Mouse (Mus musculus) embryonic facial prominence, embryonic 13.5 days (tissue): ENCODE data around the gene Wfdc10. TPM values are rescaled to one million over a fixed set of nuclear protein-coding genes. Genes with fewer than 3 reads are reported as not detected.
"Not testable (repeated sequence)": the region's sequence is repeated elsewhere in the genome, so short reads cannot be mapped to it uniquely, and the experiment has no call there.

Source experiments
- ATAC-seq: fragments of 200-750 bp; cut with Nextera tagmentation; 2 replicates; pipeline ENCODE4 v1.8.0; 2017; ENCODE audit warnings: low read depth; ENCODE audit not compliant: insufficient number of reproducible peaks, insufficient read depth, low FRiP score, low TSS enrichment
- H3K27ac ChIP-seq: fragments of 300-500 bp; sonication (generic); 2 replicates; pipeline ENCODE4 v1.5.1; 2015; ENCODE audit warnings: moderate library complexity, mild to moderate bottlenecking, inconsistent platforms
- H3K27me3 ChIP-seq: fragments of 300-500 bp; sonication (generic); 2 replicates; pipeline ENCODE4 v1.6.1; 2015; ENCODE audit warnings: mild to moderate bottlenecking, inconsistent platforms
- H3K36me3 ChIP-seq: fragments of 300-500 bp; sonication (generic); 2 replicates; pipeline ENCODE4 v1.6.1; 2015; ENCODE audit warnings: mild to moderate bottlenecking, inconsistent platforms
- H3K4me1 ChIP-seq: fragments of 300-500 bp; sonication (generic); 2 replicates; pipeline ENCODE4 v1.6.1; 2015; ENCODE audit warnings: inconsistent platforms
- H3K4me2 ChIP-seq: fragments of 300-500 bp; sonication (generic); 2 replicates; pipeline ENCODE4 v1.6.1; 2015; ENCODE audit warnings: moderate library complexity, mild to moderate bottlenecking, inconsistent platforms
- H3K4me3 ChIP-seq: fragments of 300-500 bp; sonication (generic); 2 replicates; pipeline ENCODE4 v1.5.1; 2015; ENCODE audit warnings: mild to moderate bottlenecking, inconsistent platforms
- H3K9ac ChIP-seq: fragments of 300-500 bp; sonication (generic); 2 replicates; pipeline ENCODE4 v1.6.1; 2015; ENCODE audit warnings: mild to moderate bottlenecking, inconsistent platforms
- H3K9me3 ChIP-seq: fragments of 300-500 bp; sonication (generic); 2 replicates; pipeline ENCODE4 v1.6.1; 2016; ENCODE audit warnings: inconsistent platforms
- WGBS: fragments of 180-500 bp; shearing (Covaris S2); methylation state at CpG from one replicate; pipeline ENCODE4 v1.1.7; 2015; ENCODE audit warnings: mixed read lengths; 5-methylcytosine and 5-hydroxymethylcytosine counted together
- polyA plus RNA-seq: library from polyadenylated mRNA; unstranded; fragments of >200 nt; fragmentation: Nextera tagmentation; extraction: Ambion mirVana; gene quantifications from 2 replicates; pipeline ENCODE4 v1.2.1, GENCODE M21; 2015

Gene Wfdc10
- polyA plus RNA-seq = 0.89 TPM in 1 of 2 replicates, not detected in the other

DNA sequence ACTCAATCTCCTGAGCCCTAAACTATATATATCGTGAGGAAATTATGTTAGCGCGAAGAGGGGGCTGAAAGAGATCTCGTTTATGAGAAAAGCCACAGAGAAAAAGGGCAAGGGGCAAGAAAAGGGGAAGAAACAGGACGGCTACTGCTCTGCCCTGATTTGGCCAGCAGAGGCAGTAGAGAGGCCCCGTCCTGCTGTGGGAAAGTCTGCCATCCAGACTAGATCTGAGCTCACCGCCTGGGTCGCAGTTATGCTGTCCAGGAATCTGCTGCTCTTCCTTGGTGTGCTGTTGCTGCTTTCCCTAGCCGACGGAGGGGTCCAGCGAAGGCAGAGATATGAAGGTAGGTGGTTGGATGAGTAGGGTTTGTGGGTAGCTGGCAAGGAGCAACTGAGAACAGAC is at the start of gene Wfdc10:
TSS of gene Wfdc10 (plus strand) at position 189 of the 400 bp plus-strand sequence.
- H3K4me3 ChIP-seq = no peak within 1 kb of the TSS
- H3K4me1 ChIP-seq = no peaks in the 10 kb centered on the region; the same call in 1 of the 2 replicates
- no peaks in the 10 kb centered on the region for H3K36me3 ChIP-seq
- no peak for ATAC-seq
- no peak within 1 kb of the TSS for H3K4me2 ChIP-seq
- H3K27ac ChIP-seq = no peak within 1 kb of the TSS
- H3K9me3 ChIP-seq = no peaks in the 10 kb centered on the region
- H3K27me3 ChIP-seq = peaks cover 7% of the 10 kb centered on the region
- 11% methylated on average over 11 of the region's 11 CpGs for WGBS
- no peak within 1 kb of the TSS for H3K9ac ChIP-seq

DNA sequence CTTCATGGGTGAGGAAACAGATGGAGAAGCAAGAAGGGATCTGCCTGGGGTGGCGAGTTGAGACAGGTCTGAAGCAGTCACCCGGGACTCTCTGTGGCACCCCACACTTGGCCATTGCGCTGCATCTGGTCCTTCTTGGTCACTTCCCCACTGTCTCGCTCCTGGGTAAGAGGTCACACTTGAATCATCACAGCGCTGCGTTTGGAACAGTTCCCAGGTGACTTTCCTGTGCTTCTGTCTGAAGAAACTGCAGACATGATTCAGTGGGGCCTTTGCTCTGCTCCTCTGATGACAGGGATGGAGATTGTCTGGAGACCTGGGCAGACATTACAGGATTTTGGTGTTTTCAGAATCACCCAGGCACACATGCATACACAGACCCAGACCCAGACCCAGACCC is 47.1 kb upstream of the Wfdc10 start:
- Histone ChIP-seq H3K4me3 (no peak overlapping the region), H3K9ac (no peak overlapping the region), H3K4me1 (peaks cover 8% of the 10 kb centered on the region), H3K27ac (no peak overlapping the region), H3K9me3 (no peaks in the 10 kb centered on the region), H3K27me3 (no peaks in the 10 kb centered on the region), H3K36me3 (no peaks in the 10 kb centered on the region), H3K4me2 (no peak overlapping the region)
- 78% methylated on average over 6 of the region's 6 CpGs for WGBS
- ATAC-seq = no peak

DNA sequence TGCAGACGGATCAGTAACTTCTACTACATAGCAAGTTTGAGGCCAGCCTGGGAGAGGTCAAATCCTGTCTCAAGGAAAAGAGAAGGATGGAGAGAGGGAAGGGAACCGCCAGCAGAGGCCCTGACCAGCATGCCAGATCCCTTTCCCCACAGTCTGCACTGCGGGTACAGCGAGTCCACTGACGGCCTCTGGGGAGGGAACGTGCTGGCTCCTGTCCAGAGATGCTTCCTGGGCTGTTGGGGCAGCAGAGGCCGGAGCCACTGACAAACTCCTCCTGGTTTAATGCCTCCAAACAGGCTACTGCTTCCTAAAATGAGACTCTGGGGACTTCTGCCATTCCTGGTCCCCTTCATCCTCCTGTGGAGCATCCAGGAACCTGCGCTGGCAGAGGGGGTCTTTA is 42.4 kb upstream of the Wfdc10 start, which contains the start of the genes Wfdc6b and Wfdc8:
TSS of gene Wfdc6b (plus strand) at position 52 of the 400 bp plus-strand sequence.
TSS of gene Wfdc8 (minus strand) at position 156 of the 400 bp plus-strand sequence.
- H3K4me2 ChIP-seq, H3K4me1 ChIP-seq, H3K9me3 ChIP-seq, H3K4me3 ChIP-seq, ATAC-seq, H3K36me3 ChIP-seq, H3K27me3 ChIP-seq, H3K9ac ChIP-seq, H3K27ac ChIP-seq: not testable (repeated sequence)
- WGBS = 60% methylated on average over 8 of the region's 8 CpGs

- 91% methylated on average over 3 of the region's 3 CpGs for WGBS
- Histone ChIP-seq H3K9ac (no peak overlapping the region), H3K27ac (no peak overlapping the region), H3K4me3 (no peak overlapping the region), H3K27me3 (no peaks in the 10 kb centered on the region), H3K4me1 (peaks cover 8% of the 10 kb centered on the region), H3K36me3 (no peaks in the 10 kb centered on the region), H3K4me2 (no peak overlapping the region), H3K9me3 (no peaks in the 10 kb centered on the region)
- ATAC-seq = no peak
These were observed 40.5 kb upstream of the Wfdc10 start for GRCm38 (mm10) chr2:164615386-164615785.

GRCm38 (mm10) chr2:164619050-164619449 is 36.8 kb upstream of the Wfdc10 start:
- no peak for ATAC-seq
- Histone ChIP-seq H3K4me1 (no peaks in the 10 kb centered on the region), H3K9ac (no peak overlapping the region), H3K27me3 (no peaks in the 10 kb centered on the region), H3K27ac (no peak overlapping the region), H3K4me3 (no peak overlapping the region), H3K36me3 (no peaks in the 10 kb centered on the region), H3K4me2 (no peak overlapping the region), H3K9me3 (no peaks in the 10 kb centered on the region)
- 70% methylated on average over 5 of the region's 5 CpGs for WGBS

- Histone ChIP-seq H3K9ac (no peak overlapping the region), H3K36me3 (no peaks in the 10 kb centered on the region), H3K27me3 (no peaks in the 10 kb centered on the region), H3K27ac (no peak overlapping the region), H3K4me3 (no peak overlapping the region), H3K9me3 (no peaks in the 10 kb centered on the region), H3K4me1 (no peaks in the 10 kb centered on the region), H3K4me2 (no peak overlapping the region)
- WGBS = 87% methylated on average over 4 of the region's 4 CpGs
- no peak for ATAC-seq
These were observed 34.1 kb upstream of the Wfdc10 start for GRCm38 (mm10) chr2:164621775-164622174.

DNA sequence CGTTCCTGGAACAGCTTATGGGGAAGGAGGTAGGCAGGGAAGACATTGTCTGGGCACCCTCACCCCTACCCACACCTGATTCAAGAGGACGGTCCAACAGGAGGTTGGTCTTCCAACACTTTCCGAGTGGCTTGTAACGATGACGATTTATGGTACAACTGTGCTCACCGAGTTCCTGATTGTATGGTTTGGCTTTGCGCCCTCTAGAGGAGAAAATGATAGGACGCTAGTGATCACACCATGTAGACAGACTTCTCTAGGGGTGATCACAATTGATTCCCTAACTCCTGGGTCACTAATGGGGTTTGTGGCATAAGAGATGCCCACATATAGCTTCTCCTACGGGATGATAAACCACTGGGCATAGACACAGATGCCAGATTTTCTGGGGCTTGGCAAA is 20.6 kb upstream of the Wfdc10 start:
- Histone ChIP-seq H3K27me3 (no peaks in the 10 kb centered on the region), H3K9me3 (no peaks in the 10 kb centered on the region), H3K9ac (no peak overlapping the region), H3K4me2 (no peak overlapping the region), H3K4me3 (no peak overlapping the region), H3K36me3 (no peaks in the 10 kb centered on the region), H3K27ac (no peak overlapping the region), H3K4me1 (no peaks in the 10 kb centered on the region)
- WGBS = 77% methylated on average over 9 of the region's 9 CpGs
- ATAC-seq = no peak

DNA sequence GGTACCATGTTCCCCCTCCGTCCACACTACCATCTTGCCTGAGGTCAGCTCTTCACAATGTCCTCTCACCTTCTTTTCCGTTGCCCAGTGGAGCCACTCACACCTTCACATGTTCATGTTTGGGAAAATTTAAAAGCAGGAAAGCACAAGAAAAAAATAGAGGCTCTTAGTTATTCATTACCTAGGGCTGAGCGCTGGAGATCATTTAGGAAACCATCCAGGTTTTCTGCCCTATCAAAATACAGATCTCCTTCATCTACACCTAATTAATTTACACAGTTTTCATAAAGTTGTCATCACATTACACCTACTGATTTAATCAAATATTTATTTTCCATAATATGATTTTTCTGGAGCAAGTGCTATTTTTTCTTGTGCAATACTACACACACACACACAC is 17.1 kb upstream of the Wfdc10 start, which contains the start of gene Wfdc16:
TSS of gene Wfdc16 (minus strand) at position 101 of the 400 bp plus-strand sequence.
- WGBS = 83% methylated on average over 3 of the region's 3 CpGs
- Histone ChIP-seq H3K27me3 (no peaks in the 10 kb centered on the region), H3K4me3 (no peak within 1 kb of the TSS), H3K36me3 (no peaks in the 10 kb centered on the region), H3K27ac (no peak within 1 kb of the TSS), H3K4me2 (no peak within 1 kb of the TSS), H3K4me1 (no peaks in the 10 kb centered on the region), H3K9me3 (no peaks in the 10 kb centered on the region), H3K9ac (no peak within 1 kb of the TSS)
- ATAC-seq = no peak

DNA sequence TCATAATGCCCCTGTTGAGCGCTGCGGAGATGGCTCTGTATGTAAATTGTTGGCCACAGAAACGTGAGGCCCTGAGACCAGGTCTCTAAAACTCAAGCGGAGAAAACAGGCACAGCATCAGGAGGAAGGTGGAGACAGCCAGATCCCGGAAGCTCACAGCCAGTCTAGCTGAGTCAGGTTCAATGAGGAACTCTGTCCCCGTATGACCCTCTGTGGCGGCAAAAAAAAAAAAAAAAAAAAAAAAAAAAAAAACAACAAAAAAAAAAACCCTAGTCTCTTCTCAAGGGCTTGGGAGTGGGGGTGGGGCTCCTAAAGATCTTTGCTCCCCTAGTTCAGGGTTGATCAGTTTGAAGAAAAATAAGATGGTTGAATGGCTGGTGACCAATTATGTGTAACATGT is 14.7 kb upstream of the Wfdc10 start:
- no peak for ATAC-seq
- Histone ChIP-seq H3K4me3 (no peak overlapping the region), H3K9ac (no peak overlapping the region), H3K36me3 (no peaks in the 10 kb centered on the region), H3K27me3 (no peaks in the 10 kb centered on the region), H3K4me1 (no peaks in the 10 kb centered on the region), H3K9me3 (no peaks in the 10 kb centered on the region), H3K27ac (no peak overlapping the region), H3K4me2 (no peak overlapping the region)
- WGBS = 71% methylated on average over 7 of the region's 7 CpGs

- no peak for ATAC-seq
- 78% methylated on average over 13 of the region's 13 CpGs for WGBS
- Histone ChIP-seq H3K4me1 (no peaks in the 10 kb centered on the region), H3K27ac (no peak overlapping the region), H3K4me2 (no peak overlapping the region), H3K9ac (no peak overlapping the region), H3K36me3 (no peaks in the 10 kb centered on the region), H3K4me3 (no peak overlapping the region), H3K9me3 (no peaks in the 10 kb centered on the region), H3K27me3 (no peaks in the 10 kb centered on the region)
These were observed 13.8 kb upstream of the Wfdc10 start for GRCm38 (mm10) chr2:164641881-164642673.

- no peak for ATAC-seq
- WGBS = 83% methylated on average over 9 of the region's 9 CpGs
- H3K27ac ChIP-seq = no peak within 1 kb of the TSS
- no peak within 1 kb of the TSS for H3K4me2 ChIP-seq
- no peaks in the 10 kb centered on the region; the same call in 1 of the 2 replicates for H3K4me1 ChIP-seq
- H3K27me3 ChIP-seq = peaks cover 7% of the 10 kb centered on the region
- no peak within 1 kb of the TSS for H3K4me3 ChIP-seq
- no peaks in the 10 kb centered on the region for H3K9me3 ChIP-seq
- no peaks in the 10 kb centered on the region for H3K36me3 ChIP-seq
- H3K9ac ChIP-seq = no peak within 1 kb of the TSS
These were observed 637 bp downstream of the Wfdc10 start, which contains the start of gene Wfdc9 for GRCm38 (mm10) chr2:164656483-164656882. Gene Wfdc9 (minus strand): TSS chr2:164656583.

DNA sequence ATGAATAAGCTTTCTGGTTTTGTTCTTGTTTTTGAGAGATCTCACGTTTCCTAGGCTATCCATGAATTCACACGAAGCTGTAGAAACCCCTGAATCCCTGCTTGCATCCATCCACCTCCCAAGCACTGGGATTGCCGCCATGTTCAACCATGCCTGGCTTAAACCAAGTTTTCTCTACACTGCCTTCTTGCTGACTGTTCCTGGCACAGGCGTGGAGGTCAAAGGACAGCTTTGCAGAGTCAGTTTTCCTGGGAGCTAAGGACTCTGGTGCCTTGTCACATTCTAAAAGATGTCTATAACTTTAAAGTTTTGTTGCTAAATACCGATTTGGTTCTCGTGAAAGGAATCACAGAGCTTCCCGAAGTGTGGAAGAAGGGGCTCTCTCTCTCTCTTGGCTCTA is 9.0 kb downstream of the Wfdc10 start:
- no peaks in the 10 kb centered on the region for H3K9me3 ChIP-seq
- H3K4me3 ChIP-seq = no peak overlapping the region
- H3K36me3 ChIP-seq = no peaks in the 10 kb centered on the region
- H3K4me2 ChIP-seq = no peak overlapping the region
- ATAC-seq = no peak
- 83% methylated on average over 7 of the region's 7 CpGs for WGBS
- H3K4me1 ChIP-seq = no peaks in the 10 kb centered on the region
- H3K27ac ChIP-seq = no peak overlapping the region
- H3K9ac ChIP-seq = no peak overlapping the region
- H3K27me3 ChIP-seq = no peaks in the 10 kb centered on the region
